Mouse (Mus musculus): ENCODE data around the gene Atrnl1. TPM values are rescaled to one million over a fixed set of nuclear protein-coding genes. Genes with fewer than 3 reads are reported as not detected.

The Atrnl1 gene
- polyA plus RNA-seq, 1 experiment from 2014 or later: 2.9 TPM

DNA sequence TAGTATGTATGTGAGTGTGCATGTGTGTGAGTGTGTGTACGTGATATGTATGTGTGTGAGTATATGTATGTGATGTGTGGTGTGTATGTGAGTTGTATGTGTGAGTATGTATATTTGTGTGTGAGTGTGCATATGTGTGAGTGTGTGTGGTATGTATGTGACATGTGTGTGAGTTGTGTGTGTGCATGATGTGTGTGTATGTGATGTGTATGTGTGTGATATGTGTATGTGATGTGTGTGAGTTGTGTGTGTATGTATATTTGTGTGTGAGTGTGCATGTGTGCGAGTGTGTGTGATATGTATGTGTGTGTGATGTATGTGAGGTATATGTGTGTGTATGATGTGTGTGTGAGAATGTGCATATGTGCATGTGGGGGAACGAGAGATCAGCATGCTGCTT lies 326.0 kb downstream of the Atrnl1 start:
- no peak overlapping the region for H3K4me2 ChIP-seq
- no peak for ATAC-seq (replicated peaks; ENCODE audit: low FRiP score)
- no peaks in the 10 kb centered on the region for H3K4me1 ChIP-seq (replicated peaks; ENCODE audit: control insufficient read depth, insufficient read depth, low read length)
- H3K4me3 ChIP-seq (ENCODE audit: low read depth, low read length): no peak overlapping the region
- no peak overlapping the region for H3K27ac ChIP-seq (ENCODE audit: low read depth, low read length)
- H3K9ac ChIP-seq (ENCODE audit: low read depth, low read length): no peak overlapping the region
- 85% methylated on average over 3 of the region's 3 CpGs for WGBS
- no peaks in the 10 kb centered on the region for H3K9me3 ChIP-seq (ENCODE audit: control insufficient read depth, low read length)
- H3K36me3 ChIP-seq (ENCODE audit: control insufficient read depth, insufficient read depth, low read length): no peaks in the 10 kb centered on the region
- no peaks in the 10 kb centered on the region for H3K27me3 ChIP-seq (replicated peaks; ENCODE audit: control insufficient read depth, insufficient read depth, low read length)
- no peak for DNase-seq (ENCODE audit: low spot score)

DNA sequence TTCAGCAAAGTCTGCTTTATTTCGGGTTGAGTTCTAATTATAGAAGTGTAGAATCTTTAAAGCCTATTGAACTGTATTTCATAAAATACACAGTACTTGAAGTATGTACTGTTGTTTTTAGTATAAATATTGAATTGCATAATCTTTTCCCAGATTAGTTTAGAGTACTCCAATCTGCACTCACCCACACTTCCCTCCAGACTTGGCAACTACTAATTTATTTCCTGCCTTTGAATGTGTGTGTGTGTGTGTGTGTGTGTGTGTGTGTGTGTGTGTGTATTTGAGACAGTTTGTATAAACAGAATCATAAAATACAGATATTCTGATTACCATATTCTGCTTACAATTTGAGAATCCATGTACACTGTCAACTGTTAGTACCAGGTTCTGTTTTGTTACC lies 328.3 kb downstream of the Atrnl1 start:
- 79% methylated on average over 1 of the region's 1 CpGs for WGBS
- Histone ChIP-seq H3K4me1 (replicated peaks; ENCODE audit: control insufficient read depth, insufficient read depth, low read length) (no peaks in the 10 kb centered on the region), H3K9ac (ENCODE audit: low read depth, low read length) (no peak overlapping the region), H3K4me2 (no peak overlapping the region), H3K27me3 (replicated peaks; ENCODE audit: control insufficient read depth, insufficient read depth, low read length) (no peaks in the 10 kb centered on the region), H3K4me3 (ENCODE audit: low read depth, low read length) (no peak overlapping the region), H3K36me3 (ENCODE audit: control insufficient read depth, insufficient read depth, low read length) (no peaks in the 10 kb centered on the region), H3K27ac (ENCODE audit: low read depth, low read length) (no peak overlapping the region), H3K9me3 (ENCODE audit: control insufficient read depth, low read length) (no peaks in the 10 kb centered on the region)
- no peak for ATAC-seq (replicated peaks; ENCODE audit: low FRiP score)
- DNase-seq (ENCODE audit: low spot score): no peak

DNA sequence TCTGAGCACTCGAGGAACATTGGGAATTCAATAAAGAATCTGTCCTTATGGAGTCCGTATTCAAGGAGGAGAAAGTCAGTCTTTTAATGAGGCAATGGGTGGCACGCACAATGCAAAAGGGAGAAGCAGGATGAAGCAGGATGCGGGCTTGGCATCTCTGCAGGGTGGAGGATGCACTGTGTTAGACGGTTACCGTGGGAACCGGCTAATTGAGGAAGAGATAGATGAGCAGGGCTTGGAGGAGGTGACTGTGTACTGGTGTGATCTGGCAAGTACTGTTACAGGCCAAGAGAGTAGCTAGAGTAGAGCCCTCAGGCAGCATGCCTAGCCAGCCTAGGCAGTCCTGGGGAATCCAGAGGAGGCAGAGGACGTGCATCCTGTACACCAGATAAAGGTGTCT lies 330.7 kb downstream of the Atrnl1 start:
- Histone ChIP-seq H3K4me3 (ENCODE audit: low read depth, low read length) (no peak overlapping the region), H3K4me2 (no peak overlapping the region), H3K27me3 (replicated peaks; ENCODE audit: control insufficient read depth, insufficient read depth, low read length) (no peaks in the 10 kb centered on the region), H3K36me3 (ENCODE audit: control insufficient read depth, insufficient read depth, low read length) (no peaks in the 10 kb centered on the region), H3K27ac (ENCODE audit: low read depth, low read length) (no peak overlapping the region), H3K4me1 (replicated peaks; ENCODE audit: control insufficient read depth, insufficient read depth, low read length) (peaks cover 4% of the 10 kb centered on the region; the same call in 1 of the 2 replicates), H3K9me3 (ENCODE audit: control insufficient read depth, low read length) (no peaks in the 10 kb centered on the region), H3K9ac (ENCODE audit: low read depth, low read length) (no peak overlapping the region)
- DNase-seq (ENCODE audit: low spot score) (no peak), ATAC-seq (replicated peaks; ENCODE audit: low FRiP score) (no peak)
- 76% methylated on average over 8 of the region's 8 CpGs for WGBS

DNA sequence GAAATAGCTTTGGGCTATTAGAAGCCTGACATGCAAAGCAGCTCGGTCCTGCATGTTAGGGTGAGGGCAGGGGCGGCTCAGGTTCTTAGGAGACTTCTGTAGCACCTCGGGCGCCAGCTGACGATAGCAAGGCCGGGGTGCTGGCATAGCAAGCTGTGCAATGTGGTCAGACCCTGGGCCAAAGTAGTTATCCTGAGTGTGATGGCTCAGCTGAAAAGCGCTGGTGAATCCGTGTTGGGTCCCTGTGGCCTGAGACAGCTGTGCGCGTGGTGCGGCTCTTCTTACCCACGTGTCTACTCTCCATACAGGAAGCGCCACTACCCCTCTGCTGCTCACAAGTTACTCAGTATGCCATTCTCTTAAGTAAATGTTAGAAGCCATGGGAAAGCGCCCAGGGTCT lies 331.4 kb downstream of the Atrnl1 start:
- no peak overlapping the region for H3K4me3 ChIP-seq (ENCODE audit: low read depth, low read length)
- DNase-seq (ENCODE audit: low spot score): no peak
- no peak overlapping the region for H3K4me2 ChIP-seq
- ATAC-seq (replicated peaks; ENCODE audit: low FRiP score): no peak
- H3K27ac ChIP-seq (ENCODE audit: low read depth, low read length): no peak overlapping the region
- WGBS: 87% methylated on average over 14 of the region's 14 CpGs
- no peaks in the 10 kb centered on the region; the same call in 1 of the 2 replicates for H3K9me3 ChIP-seq (ENCODE audit: control insufficient read depth, low read length)
- H3K4me1 ChIP-seq (replicated peaks; ENCODE audit: control insufficient read depth, insufficient read depth, low read length): peaks cover 4% of the 10 kb centered on the region; the same call in 1 of the 2 replicates
- no peaks in the 10 kb centered on the region for H3K27me3 ChIP-seq (replicated peaks; ENCODE audit: control insufficient read depth, insufficient read depth, low read length)
- H3K9ac ChIP-seq (ENCODE audit: low read depth, low read length): no peak overlapping the region
- H3K36me3 ChIP-seq (ENCODE audit: control insufficient read depth, insufficient read depth, low read length): no peaks in the 10 kb centered on the region

DNA sequence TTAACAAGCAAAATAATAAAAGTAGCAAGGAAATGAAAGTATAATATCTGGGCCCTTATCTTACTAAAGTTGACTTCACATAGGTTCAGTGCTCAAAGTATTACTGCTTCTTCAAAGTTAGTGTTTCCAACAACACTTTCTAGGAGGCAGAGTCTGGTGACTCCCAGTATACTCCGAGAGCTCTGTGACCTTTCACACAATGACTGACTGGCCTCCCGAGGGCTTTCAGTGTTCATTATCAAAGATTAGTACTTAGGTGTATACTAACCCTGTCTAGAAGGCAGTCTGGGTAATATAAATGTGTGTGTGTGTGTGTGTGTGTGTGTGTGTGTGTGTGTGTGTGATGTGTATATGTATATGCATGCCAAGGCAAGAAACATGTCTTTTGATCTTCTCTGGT lies 332.5 kb downstream of the Atrnl1 start:
- 83% methylated on average over 2 of the region's 2 CpGs for WGBS
- Histone ChIP-seq H3K36me3 (ENCODE audit: control insufficient read depth, insufficient read depth, low read length) (no peaks in the 10 kb centered on the region), H3K27ac (ENCODE audit: low read depth, low read length) (no peak overlapping the region), H3K4me3 (ENCODE audit: low read depth, low read length) (no peak overlapping the region), H3K27me3 (replicated peaks; ENCODE audit: control insufficient read depth, insufficient read depth, low read length) (no peaks in the 10 kb centered on the region), H3K4me2 (no peak overlapping the region), H3K9ac (ENCODE audit: low read depth, low read length) (no peak overlapping the region), H3K4me1 (replicated peaks; ENCODE audit: control insufficient read depth, insufficient read depth, low read length) (peaks cover 4% of the 10 kb centered on the region; the same call in 1 of the 2 replicates), H3K9me3 (ENCODE audit: control insufficient read depth, low read length) (no peaks in the 10 kb centered on the region; the same call in 1 of the 2 replicates)
- DNase-seq (ENCODE audit: low spot score) (no peak), ATAC-seq (replicated peaks; ENCODE audit: low FRiP score) (no peak)

DNA sequence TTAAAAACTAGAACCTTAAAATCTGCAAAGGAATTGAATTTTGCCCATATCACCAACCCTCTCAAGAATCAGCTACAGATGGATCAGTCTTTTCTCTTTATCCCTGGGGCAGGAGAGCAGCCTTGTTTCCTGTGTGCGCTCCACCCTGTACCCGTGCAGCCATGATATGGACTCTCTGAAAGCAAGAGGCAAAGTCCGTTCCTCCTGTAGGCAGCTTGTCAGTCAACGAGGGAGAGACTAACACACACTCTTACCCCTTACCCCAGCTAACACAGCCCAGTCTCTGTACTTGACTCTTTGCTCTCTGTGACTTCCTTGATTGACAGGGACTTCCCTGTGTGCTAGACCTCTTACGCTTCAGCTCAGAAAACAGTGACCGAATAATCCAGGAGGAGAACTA lies 333.8 kb downstream of the Atrnl1 start:
- H3K36me3 ChIP-seq (ENCODE audit: control insufficient read depth, insufficient read depth, low read length): no peaks in the 10 kb centered on the region
- peaks cover 4% of the 10 kb centered on the region; the same call in 1 of the 2 replicates for H3K4me1 ChIP-seq (replicated peaks; ENCODE audit: control insufficient read depth, insufficient read depth, low read length)
- ATAC-seq (replicated peaks; ENCODE audit: low FRiP score) (peak; percentile 75), DNase-seq (ENCODE audit: low spot score) (no peak)
- H3K9ac ChIP-seq (ENCODE audit: low read depth, low read length): no peak overlapping the region
- H3K9me3 ChIP-seq (ENCODE audit: control insufficient read depth, low read length): no peaks in the 10 kb centered on the region; the same call in 1 of the 2 replicates
- H3K27me3 ChIP-seq (replicated peaks; ENCODE audit: control insufficient read depth, insufficient read depth, low read length): no peaks in the 10 kb centered on the region
- H3K4me3 ChIP-seq (ENCODE audit: low read depth, low read length): no peak overlapping the region
- H3K27ac ChIP-seq (ENCODE audit: low read depth, low read length): no peak overlapping the region
- H3K4me2 ChIP-seq: no peak overlapping the region
- WGBS: 55% methylated on average over 6 of the region's 6 CpGs

DNA sequence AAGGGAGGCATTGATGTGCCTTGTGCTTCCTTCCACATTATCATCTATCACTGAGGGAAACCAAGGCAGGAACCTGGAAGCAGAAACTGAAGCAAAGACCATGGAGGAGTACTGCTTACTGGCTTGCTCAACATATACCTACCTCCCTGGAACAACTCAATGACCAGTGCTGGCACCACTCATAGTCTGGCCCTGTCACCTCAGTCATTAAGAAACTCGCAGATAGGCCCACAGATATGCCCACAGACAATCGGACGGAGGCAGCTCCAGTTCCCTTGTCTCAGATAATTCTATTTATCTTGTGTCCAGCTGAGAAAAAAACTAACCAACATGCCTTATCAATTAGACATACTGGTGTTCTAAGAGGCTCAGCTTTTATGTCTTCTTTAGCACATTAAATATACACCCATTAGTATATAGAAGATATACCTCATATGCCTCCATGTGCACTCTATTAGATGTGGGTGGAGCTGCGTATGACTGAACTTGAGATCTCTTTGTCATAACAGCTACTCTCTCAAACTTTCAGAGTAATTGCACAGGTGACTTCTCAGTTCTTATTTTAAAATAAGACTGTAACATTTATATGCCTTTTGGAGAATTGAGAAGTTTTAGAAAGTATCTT lies 334.9 kb downstream of the Atrnl1 start:
- WGBS: 61% methylated on average over 4 of the region's 4 CpGs

DNA sequence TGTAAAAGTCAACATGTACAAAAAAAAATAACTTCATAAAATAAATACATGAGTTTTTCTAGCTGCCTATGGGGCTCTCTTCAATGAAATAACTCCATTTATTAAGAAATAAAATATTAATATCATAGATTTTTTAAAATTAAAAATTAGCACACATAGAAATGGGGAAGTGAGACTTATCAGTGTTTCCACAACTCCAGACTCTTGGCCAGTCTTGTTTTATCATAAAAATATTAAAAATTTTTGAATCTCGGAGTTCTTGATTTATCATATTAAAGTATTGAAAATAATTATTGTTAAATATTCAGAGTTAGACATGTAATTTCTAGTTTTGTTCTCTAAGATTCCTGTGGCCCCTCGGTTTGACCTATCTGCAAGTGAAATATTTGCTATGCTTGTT lies 337.7 kb downstream of the Atrnl1 start:
- no peak overlapping the region for H3K4me3 ChIP-seq (ENCODE audit: low read depth, low read length)
- ATAC-seq (replicated peaks; ENCODE audit: low FRiP score) (no peak), DNase-seq (ENCODE audit: low spot score) (no peak)
- H3K36me3 ChIP-seq (ENCODE audit: control insufficient read depth, insufficient read depth, low read length): no peaks in the 10 kb centered on the region
- H3K4me1 ChIP-seq (replicated peaks; ENCODE audit: control insufficient read depth, insufficient read depth, low read length): peaks cover 4% of the 10 kb centered on the region; the same call in 1 of the 2 replicates
- no peak overlapping the region for H3K27ac ChIP-seq (ENCODE audit: low read depth, low read length)
- no peaks in the 10 kb centered on the region for H3K27me3 ChIP-seq (replicated peaks; ENCODE audit: control insufficient read depth, insufficient read depth, low read length)
- no peaks in the 10 kb centered on the region; the same call in 1 of the 2 replicates for H3K9me3 ChIP-seq (ENCODE audit: control insufficient read depth, low read length)
- 85% methylated on average over 2 of the region's 2 CpGs for WGBS
- H3K9ac ChIP-seq (ENCODE audit: low read depth, low read length): no peak overlapping the region
- no peak overlapping the region for H3K4me2 ChIP-seq

More for the DNA sequence above, 334.9 kb downstream of the Atrnl1 start:
- Histone ChIP-seq H3K27ac (ENCODE audit: low read depth, low read length) (no peak overlapping the region), H3K4me2 (no peak overlapping the region), H3K4me3 (ENCODE audit: low read depth, low read length) (no peak overlapping the region), H3K36me3 (ENCODE audit: control insufficient read depth, insufficient read depth, low read length) (no peaks in the 10 kb centered on the region), H3K4me1 (replicated peaks; ENCODE audit: control insufficient read depth, insufficient read depth, low read length) (peaks cover 4% of the 10 kb centered on the region; the same call in 1 of the 2 replicates), H3K9ac (ENCODE audit: low read depth, low read length) (no peak overlapping the region), H3K9me3 (ENCODE audit: control insufficient read depth, low read length) (no peaks in the 10 kb centered on the region; the same call in 1 of the 2 replicates), H3K27me3 (replicated peaks; ENCODE audit: control insufficient read depth, insufficient read depth, low read length) (no peaks in the 10 kb centered on the region)
- peak; percentile 59 for ATAC-seq (replicated peaks; ENCODE audit: low FRiP score)
- no peak for DNase-seq (ENCODE audit: low spot score)

DNA sequence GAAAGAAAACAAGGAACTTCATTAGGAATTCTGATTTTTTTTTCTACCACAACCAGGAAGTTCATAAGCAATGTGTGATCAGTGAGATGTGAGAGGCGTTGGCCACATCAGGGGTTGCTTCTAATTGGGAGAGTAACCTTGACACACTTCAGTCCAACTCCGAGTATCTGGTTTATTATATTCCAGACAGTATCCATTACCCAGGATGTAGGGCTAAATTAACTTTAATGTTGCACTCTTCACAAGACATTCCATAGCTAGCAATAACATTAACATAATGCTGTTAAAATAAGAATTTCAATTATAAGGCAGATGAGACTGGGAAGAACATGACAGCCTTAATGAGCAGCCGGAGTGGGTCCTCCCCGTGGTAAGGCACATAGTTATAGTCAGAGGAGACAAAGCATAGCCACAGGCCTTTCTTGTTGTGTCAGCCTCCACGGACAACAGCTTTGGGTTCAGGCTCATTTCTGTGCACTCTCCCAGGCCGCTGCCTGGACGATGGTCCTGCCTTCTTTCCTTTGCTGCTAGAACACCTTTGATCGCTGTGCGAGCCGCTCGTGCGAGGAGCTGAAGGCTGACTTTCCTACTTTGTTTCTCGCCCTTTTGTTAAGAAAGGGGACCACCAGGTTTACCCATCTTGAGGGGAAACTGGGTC lies 338.6 kb downstream of the Atrnl1 start:
- Histone ChIP-seq H3K4me2 (no peak overlapping the region), H3K9me3 (ENCODE audit: control insufficient read depth, low read length) (no peaks in the 10 kb centered on the region; the same call in 1 of the 2 replicates), H3K4me3 (ENCODE audit: low read depth, low read length) (no peak overlapping the region), H3K9ac (ENCODE audit: low read depth, low read length) (no peak overlapping the region), H3K27ac (ENCODE audit: low read depth, low read length) (no peak overlapping the region), H3K27me3 (replicated peaks; ENCODE audit: control insufficient read depth, insufficient read depth, low read length) (no peaks in the 10 kb centered on the region), H3K4me1 (replicated peaks; ENCODE audit: control insufficient read depth, insufficient read depth, low read length) (peaks cover 4% of the 10 kb centered on the region; the same call in 1 of the 2 replicates), H3K36me3 (ENCODE audit: control insufficient read depth, insufficient read depth, low read length) (no peaks in the 10 kb centered on the region)
- 87% methylated on average over 13 of the region's 13 CpGs for WGBS
- no peak for ATAC-seq (replicated peaks; ENCODE audit: low FRiP score)
- no peak for DNase-seq (ENCODE audit: low spot score)
